Mouse (Mus musculus) layer of hippocampus, adult 11-12 months (tissue): ENCODE data around the gene Top3a.
"Not testable (repeated sequence)": the region's sequence is repeated elsewhere in the genome, so short reads cannot be mapped to it uniquely, and the experiment has no call there.

Source experiments
- DNase-seq: peaks from one replicate; pipeline ENCODE4 v3.0.0; 2022; ENCODE audit warnings: low spot score

The Top3a gene

GRCm38 (mm10) chr11:60776829-60777740 lies at the start of gene Top3a, which contains the start of gene Smcr8:
Top3a (minus strand) TSS chr11:60777365.
Smcr8 (plus strand) TSS chr11:60777524.
- DNase-seq = peak; percentile 88

GRCm38 (mm10) chr11:60826700-60827099 lies 49.5 kb upstream of the Top3a start:
- DNase-seq = no peak

- DNase-seq = no peak
Observed at GRCm38 (mm10) chr11:60825191-60825590, 48.0 kb upstream of the Top3a start.

- DNase-seq = no peak
Observed at GRCm38 (mm10) chr11:60823771-60824170, 46.6 kb upstream of the Top3a start.

GRCm38 (mm10) chr11:60816398-60816797 lies 39.2 kb upstream of the Top3a start:
- DNase-seq = no peak

GRCm38 (mm10) chr11:60811618-60812017 lies 34.5 kb upstream of the Top3a start, which contains the start of gene Shmt1:
Shmt1 (minus strand) TSS chr11:60811718.
- DNase-seq = not testable (repeated sequence)

GRCm38 (mm10) chr11:60811054-60811460 lies 33.9 kb upstream of the Top3a start:
- DNase-seq = peak; percentile 92

- DNase-seq = no peak
Observed at GRCm38 (mm10) chr11:60810046-60810965, 33.1 kb upstream of the Top3a start.

GRCm38 (mm10) chr11:60809546-60809945 lies 32.4 kb upstream of the Top3a start:
- no peak for DNase-seq

- peak; percentile 70 for DNase-seq
Observed at GRCm38 (mm10) chr11:60808286-60809070, 31.3 kb upstream of the Top3a start.

- no peak for DNase-seq
Observed at GRCm38 (mm10) chr11:60800892-60801291, 23.7 kb upstream of the Top3a start.

- DNase-seq = no peak
Observed at GRCm38 (mm10) chr11:60799977-60800376, 22.8 kb upstream of the Top3a start.

GRCm38 (mm10) chr11:60796342-60796741 lies 19.2 kb upstream of the Top3a start:
- DNase-seq = no peak

GRCm38 (mm10) chr11:60790472-60790871 lies 13.3 kb upstream of the Top3a start:
- DNase-seq = no peak

GRCm38 (mm10) chr11:60787595-60787994 lies 10.4 kb upstream of the Top3a start:
- no peak for DNase-seq

- DNase-seq = no peak
Observed at GRCm38 (mm10) chr11:60784179-60784922, 7.2 kb upstream of the Top3a start.

GRCm38 (mm10) chr11:60779673-60780189 lies 2.6 kb upstream of the Top3a start:
- DNase-seq = no peak

- DNase-seq = no peak
Observed at GRCm38 (mm10) chr11:60777801-60778370, 721 bp upstream of the Top3a start.

- DNase-seq = no peak
Observed at GRCm38 (mm10) chr11:60776107-60776828, 897 bp downstream of the Top3a start.

- no peak for DNase-seq
Observed at GRCm38 (mm10) chr11:60775578-60775977, 1.6 kb downstream of the Top3a start.
